Mouse (Mus musculus) hindbrain, embryonic 15.5 days (tissue): ENCODE data around the gene Trarg1. TPM values are rescaled to one million over a fixed set of nuclear protein-coding genes. Genes with fewer than 3 reads are reported as not detected.

ENCODE experiments used
- ATAC-seq: fragments of 200-750 bp; cut with Nextera tagmentation; 2 replicates; pipeline ENCODE4 v1.8.0; 2017; ENCODE audit warnings: low read depth, moderate number of reproducible peaks, moderate TSS enrichment; ENCODE audit not compliant: low FRiP score
- H3K27ac ChIP-seq: fragments of 300-500 bp; sonication (generic); replicated peaks from 2 replicates; pipeline ENCODE4 v1.5.1; 2015; ENCODE audit warnings: mild to moderate bottlenecking, inconsistent platforms
- H3K27me3 ChIP-seq: fragments of 300-500 bp; sonication (generic); 2 replicates; pipeline ENCODE4 v1.6.1; 2015; ENCODE audit warnings: control low read depth, inconsistent platforms
- H3K36me3 ChIP-seq: fragments of 300-500 bp; sonication (generic); 2 replicates; pipeline ENCODE4 v1.6.1; 2015; ENCODE audit warnings: control low read depth, inconsistent platforms
- H3K4me1 ChIP-seq: fragments of 300-500 bp; sonication (generic); replicated peaks from 2 replicates; pipeline ENCODE4 v1.6.1; 2015; ENCODE audit warnings: control low read depth, inconsistent platforms
- H3K4me2 ChIP-seq: fragments of 300-500 bp; sonication (generic); 2 replicates; pipeline ENCODE4 v1.6.1; 2015; ENCODE audit warnings: moderate library complexity, mild to moderate bottlenecking, inconsistent platforms
- H3K4me3 ChIP-seq: fragments of 300-500 bp; sonication (generic); 2 replicates; pipeline ENCODE4 v1.5.1; 2015; ENCODE audit warnings: mild to moderate bottlenecking, inconsistent platforms
- H3K9ac ChIP-seq: fragments of 300-500 bp; sonication (generic); 2 replicates; pipeline ENCODE4 v1.6.1; 2015; ENCODE audit warnings: inconsistent platforms
- H3K9me3 ChIP-seq: fragments of 300-500 bp; sonication (generic); 2 replicates; pipeline ENCODE4 v1.6.1; 2016; ENCODE audit warnings: control low read depth, inconsistent platforms
- WGBS: fragments of 180-500 bp; shearing (Covaris S2); methylation state at CpG from one replicate; pipeline ENCODE4 v1.1.7; 2015; 5-methylcytosine and 5-hydroxymethylcytosine counted together
- polyA plus RNA-seq: library from polyadenylated mRNA; unstranded; fragments of >200 nt; fragmentation: Nextera tagmentation; extraction: Ambion mirVana; gene quantifications from 2 replicates; pipeline ENCODE4 v1.2.1, GENCODE M21; 2015

Trarg1 gene
- polyA plus RNA-seq, 1 experiment from 2014 or later, result 0.82 TPM

GRCm38 (mm10) chr11:76655106-76655505 is 24.5 kb upstream of the Trarg1 start:
- 6% methylated on average over 10 of the region's 10 CpGs for WGBS
- Histone ChIP-seq H3K27me3 (no peaks in the 10 kb centered on the region), H3K9ac (no peak overlapping the region), H3K4me3 (no peak overlapping the region), H3K27ac (no peak overlapping the region), H3K4me1 (no peaks in the 10 kb centered on the region; the same call in 1 of the 2 replicates), H3K36me3 (no peaks in the 10 kb centered on the region), H3K4me2 (peak overlapping the region; percentile 39), H3K9me3 (no peaks in the 10 kb centered on the region)
- no peak for ATAC-seq

GRCm38 (mm10) chr11:76657450-76657970 is 22.1 kb upstream of the Trarg1 start:
- no peak overlapping the region for H3K4me3 ChIP-seq
- H3K9me3 ChIP-seq, result no peaks in the 10 kb centered on the region
- no peak overlapping the region for H3K4me2 ChIP-seq
- H3K4me1 ChIP-seq, result no peaks in the 10 kb centered on the region; the same call in 1 of the 2 replicates
- H3K27ac ChIP-seq, result no peak overlapping the region
- WGBS, result 44% methylated on average over 4 of the region's 4 CpGs
- ATAC-seq, result no peak
- H3K9ac ChIP-seq, result no peak overlapping the region
- H3K27me3 ChIP-seq, result no peaks in the 10 kb centered on the region
- H3K36me3 ChIP-seq, result no peaks in the 10 kb centered on the region

GRCm38 (mm10) chr11:76659138-76659930 is 20.3 kb upstream of the Trarg1 start:
- H3K27ac ChIP-seq, result no peak overlapping the region
- H3K4me2 ChIP-seq, result no peak overlapping the region
- no peak for ATAC-seq
- no peaks in the 10 kb centered on the region for H3K9me3 ChIP-seq
- 63% methylated on average over 14 of the region's 14 CpGs for WGBS
- no peaks in the 10 kb centered on the region for H3K36me3 ChIP-seq
- H3K4me1 ChIP-seq, result no peaks in the 10 kb centered on the region; the same call in 1 of the 2 replicates
- H3K9ac ChIP-seq, result no peak overlapping the region
- H3K4me3 ChIP-seq, result no peak overlapping the region
- H3K27me3 ChIP-seq, result no peaks in the 10 kb centered on the region; the same call in 1 of the 2 replicates

- WGBS, result 81% methylated on average over 7 of the region's 7 CpGs
- peaks cover 13% of the 10 kb centered on the region for H3K27me3 ChIP-seq
- no peak overlapping the region for H3K9ac ChIP-seq
- ATAC-seq, result no peak
- H3K4me1 ChIP-seq, result peaks cover 11% of the 10 kb centered on the region
- no peak overlapping the region for H3K27ac ChIP-seq
- no peak overlapping the region for H3K4me3 ChIP-seq
- no peaks in the 10 kb centered on the region for H3K9me3 ChIP-seq
- no peak overlapping the region for H3K4me2 ChIP-seq
- no peaks in the 10 kb centered on the region for H3K36me3 ChIP-seq
Observed at GRCm38 (mm10) chr11:76661790-76662468, 17.7 kb upstream of the Trarg1 start.

GRCm38 (mm10) chr11:76666002-76666649 is 13.5 kb upstream of the Trarg1 start:
- 7% methylated on average over 35 of the region's 35 CpGs for WGBS
- peaks cover 41% of the 10 kb centered on the region for H3K27me3 ChIP-seq

GRCm38 (mm10) chr11:76667807-76668206 is 11.8 kb upstream of the Trarg1 start:
- no peaks in the 10 kb centered on the region for H3K9me3 ChIP-seq
- no peak overlapping the region for H3K4me3 ChIP-seq
- ATAC-seq, result no peak
- H3K9ac ChIP-seq, result no peak overlapping the region
- no peak overlapping the region for H3K4me2 ChIP-seq
- peaks cover 56% of the 10 kb centered on the region for H3K27me3 ChIP-seq
- peaks cover 20% of the 10 kb centered on the region for H3K4me1 ChIP-seq
- 36% methylated on average over 4 of the region's 4 CpGs for WGBS
- H3K36me3 ChIP-seq, result no peaks in the 10 kb centered on the region
- no peak overlapping the region for H3K27ac ChIP-seq

More at GRCm38 (mm10) chr11:76666002-76666649, 13.5 kb upstream of the Trarg1 start:
- H3K4me1 ChIP-seq, result peaks cover 13% of the 10 kb centered on the region
- H3K36me3 ChIP-seq, result no peaks in the 10 kb centered on the region
- H3K4me2 ChIP-seq, result peak overlapping the region; percentile 73
- H3K9ac ChIP-seq, result peak overlapping the region; percentile 42
- H3K27ac ChIP-seq, result 0 out of 2 replicates have a peak overlapping the region, but pooled peaks have one; percentile 14
- H3K4me3 ChIP-seq, result peak overlapping the region; percentile 37
- ATAC-seq, result no peak
- H3K9me3 ChIP-seq, result no peaks in the 10 kb centered on the region

GRCm38 (mm10) chr11:76671871-76672475 is 7.6 kb upstream of the Trarg1 start, which contains the start of gene Bhlha9:
Gene Bhlha9 (plus strand): TSS chr11:76672470.
- 55% methylated on average over 15 of the region's 15 CpGs for WGBS
- peak within 1 kb of the TSS; percentile 40 for H3K4me3 ChIP-seq
- H3K27me3 ChIP-seq, result peaks cover 72% of the 10 kb centered on the region
- H3K36me3 ChIP-seq, result no peaks in the 10 kb centered on the region
- ATAC-seq, result no peak
- H3K4me1 ChIP-seq, result peaks cover 13% of the 10 kb centered on the region
- H3K9me3 ChIP-seq, result no peaks in the 10 kb centered on the region
- H3K4me2 ChIP-seq, result peak within 1 kb of the TSS; percentile 86
- no peak within 1 kb of the TSS for H3K27ac ChIP-seq
- peak within 1 kb of the TSS; percentile 53 for H3K9ac ChIP-seq

- H3K27ac ChIP-seq, result no peak overlapping the region
- peaks cover 12% of the 10 kb centered on the region for H3K4me1 ChIP-seq
- H3K27me3 ChIP-seq, result peaks cover 68% of the 10 kb centered on the region
- H3K9ac ChIP-seq, result peak overlapping the region; percentile 53
- no peaks in the 10 kb centered on the region for H3K9me3 ChIP-seq
- peak overlapping the region; percentile 40 for H3K4me3 ChIP-seq
- no peaks in the 10 kb centered on the region for H3K36me3 ChIP-seq
- peak; percentile 59; the same call in 1 of the 2 replicates for ATAC-seq
- 3% methylated on average over 64 of the region's 64 CpGs for WGBS
- peak overlapping the region; percentile 86 for H3K4me2 ChIP-seq
Observed at GRCm38 (mm10) chr11:76672561-76673384, 6.8 kb upstream of the Trarg1 start.

GRCm38 (mm10) chr11:76674199-76674598 is 5.4 kb upstream of the Trarg1 start:
- H3K9me3 ChIP-seq, result no peaks in the 10 kb centered on the region
- ATAC-seq, result no peak
- no peak overlapping the region for H3K27ac ChIP-seq
- no peak overlapping the region for H3K9ac ChIP-seq
- 57% methylated on average over 8 of the region's 8 CpGs for WGBS
- no peak overlapping the region for H3K4me2 ChIP-seq
- no peaks in the 10 kb centered on the region for H3K36me3 ChIP-seq
- H3K4me1 ChIP-seq, result peaks cover 12% of the 10 kb centered on the region
- no peak overlapping the region for H3K4me3 ChIP-seq
- peaks cover 61% of the 10 kb centered on the region for H3K27me3 ChIP-seq

GRCm38 (mm10) chr11:76674704-76675103 is 4.9 kb upstream of the Trarg1 start:
- Histone ChIP-seq H3K36me3 (no peaks in the 10 kb centered on the region), H3K4me2 (no peak overlapping the region), H3K27me3 (peaks cover 59% of the 10 kb centered on the region), H3K4me3 (no peak overlapping the region), H3K9me3 (no peaks in the 10 kb centered on the region), H3K9ac (no peak overlapping the region), H3K4me1 (peaks cover 14% of the 10 kb centered on the region), H3K27ac (no peak overlapping the region)
- ATAC-seq, result no peak
- 45% methylated on average over 4 of the region's 4 CpGs for WGBS

GRCm38 (mm10) chr11:76685604-76686003 is 6.0 kb downstream of the Trarg1 start:
- no peak overlapping the region for H3K4me3 ChIP-seq
- H3K27me3 ChIP-seq, result no peaks in the 10 kb centered on the region
- no peaks in the 10 kb centered on the region for H3K4me1 ChIP-seq
- no peak overlapping the region for H3K4me2 ChIP-seq
- ATAC-seq, result no peak
- H3K36me3 ChIP-seq, result no peaks in the 10 kb centered on the region
- no peaks in the 10 kb centered on the region for H3K9me3 ChIP-seq
- no peak overlapping the region for H3K27ac ChIP-seq
- 69% methylated on average over 2 of the region's 2 CpGs for WGBS
- no peak overlapping the region for H3K9ac ChIP-seq
